In the genomic region with DNA sequence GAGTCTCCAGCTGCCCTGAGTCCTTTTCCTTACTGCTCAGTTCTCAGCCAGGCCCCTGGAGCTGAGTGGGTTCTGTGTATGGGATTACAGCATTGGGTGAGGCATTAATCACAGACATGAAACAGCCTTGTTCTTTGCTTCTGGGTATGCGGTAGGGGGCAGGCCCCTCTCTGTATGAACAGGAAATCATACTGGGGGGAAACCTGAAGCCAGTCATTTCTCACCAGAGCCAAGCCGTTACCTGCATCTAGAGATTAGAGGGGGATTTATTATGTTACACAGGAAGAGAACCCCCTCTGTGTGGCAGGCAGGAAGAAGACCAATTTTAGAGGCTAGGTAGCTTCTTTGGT, we compare ENCODE assay signal across 12 mouse cellular contexts. TPM values are rescaled to one million over a fixed set of nuclear protein-coding genes. Genes with fewer than 3 reads are reported as not detected.
DNase-seq lines count a peak whose midpoint lies in the region; ATAC-seq lines count a peak whose summit lies in the region.
"Had no signal": no experiment of that assay in that cellular context is flagged by ENCODE, and none has a peak within 500 bp of the region (broad histone marks: within the 10 kb centered on the region; RNA-seq: fewer than 3 reads in every experiment).

No protein-coding gene starts in this region.

- H3K27ac ChIP-seq in forebrain, embryonic 13.5 days = no peak overlapping the region
- no peak overlapping the region for H3K27ac ChIP-seq in forebrain, embryonic 16.5 days (ENCODE audit: low read length)
- H3K27ac ChIP-seq in kidney, embryonic 15.5 days = peak overlapping the region; percentile 86
- no peak overlapping the region for H3K27ac ChIP-seq in intestine, embryonic 14.5 days (ENCODE audit: low read depth)
- H3K27ac ChIP-seq: liver, embryonic 14.5 days had no signal

- no peak overlapping the region for H3K4me3 ChIP-seq in forebrain, embryonic 13.5 days
- no peak overlapping the region for H3K4me3 ChIP-seq in forebrain, embryonic 16.5 days (replicated peaks; ENCODE audit: low read length)
- no peak overlapping the region; the same call in 1 of the 2 replicates for H3K4me3 ChIP-seq in kidney, embryonic 15.5 days (replicated peaks)
- no peak overlapping the region for H3K4me3 ChIP-seq in intestine, embryonic 14.5 days (ENCODE audit: low read depth, low read length)

- DNase-seq in kidney, postnatal 36 days = no peak
- peak; percentile 57 for DNase-seq in intestine, embryonic 14.5 days (ENCODE audit: low spot score)
- DNase-seq in neural tube, embryonic 10.5 days (ENCODE audit: extremely low spot score, low spot score) = peak; percentile 22
- DNase-seq in adrenal gland, adult 8-10 months = no peak
- no peak for DNase-seq in left cerebral cortex, postnatal 36 days (ENCODE audit: low spot score in 2 of 2)
- DNase-seq: right cerebral cortex, adult 18-20 months; thymus, adult 2 months had no signal

- ATAC-seq in forebrain, embryonic 13.5 days = no peak
- ATAC-seq in forebrain, embryonic 16.5 days = no peak
- no peak for ATAC-seq in kidney, embryonic 15.5 days (replicated peaks; ENCODE audit: low FRiP score)
- 0 out of 2 replicates have a peak, but pooled peaks have one; percentile 24 for ATAC-seq in intestine, embryonic 14.5 days (replicated peaks; ENCODE audit: low FRiP score, low TSS enrichment, low read depth)

- no peak overlapping the region for H3K9ac ChIP-seq in forebrain, embryonic 13.5 days
- H3K9ac ChIP-seq in forebrain, embryonic 16.5 days (replicated peaks; ENCODE audit: low read depth, low read length) = no peak overlapping the region
- no peak overlapping the region for H3K9ac ChIP-seq in kidney, embryonic 15.5 days
- H3K9ac ChIP-seq in intestine, embryonic 14.5 days (ENCODE audit: low read length) = no peak overlapping the region
- H3K9ac ChIP-seq: liver, embryonic 14.5 days had no signal

- no peaks in the 10 kb centered on the region for H3K36me3 ChIP-seq in forebrain, embryonic 13.5 days (ENCODE audit: poor library complexity, severe bottlenecking)
- no peaks in the 10 kb centered on the region for H3K36me3 ChIP-seq in forebrain, embryonic 16.5 days (ENCODE audit: control insufficient read depth, insufficient read depth)
- no peaks in the 10 kb centered on the region for H3K36me3 ChIP-seq in kidney, embryonic 15.5 days
- no peaks in the 10 kb centered on the region for H3K36me3 ChIP-seq in intestine, embryonic 14.5 days (ENCODE audit: control insufficient read depth, insufficient read depth, low read length)

- H3K27me3 ChIP-seq in forebrain, embryonic 13.5 days = peaks cover 91% of the 10 kb centered on the region
- H3K27me3 ChIP-seq in forebrain, embryonic 16.5 days (replicated peaks; ENCODE audit: control insufficient read depth, insufficient read depth, low read length) = peaks cover 43% of the 10 kb centered on the region
- H3K27me3 ChIP-seq in kidney, embryonic 15.5 days = no peaks in the 10 kb centered on the region
- no peaks in the 10 kb centered on the region for H3K27me3 ChIP-seq in intestine, embryonic 14.5 days (replicated peaks; ENCODE audit: control insufficient read depth, insufficient read depth, low read length)

- intact Hi-C loops in left cerebral cortex, postnatal 36 days (cut with DNase I) = no loop called here

- peak overlapping the region; percentile 48; the same call in 1 of the 2 replicates for H3K4me2 ChIP-seq in forebrain, embryonic 13.5 days
- no peak overlapping the region for H3K4me2 ChIP-seq in forebrain, embryonic 16.5 days (ENCODE audit: low read length)
- H3K4me2 ChIP-seq in kidney, embryonic 15.5 days = peak overlapping the region; percentile 46
- peak overlapping the region; percentile 41 for H3K4me2 ChIP-seq in intestine, embryonic 14.5 days (ENCODE audit: low read length)

- 34% methylated on average over 2 of the region's 2 CpGs for WGBS in forebrain, embryonic 13.5 days
- WGBS in forebrain, embryonic 16.5 days = 37% methylated on average over 2 of the region's 2 CpGs
- 11% methylated on average over 2 of the region's 2 CpGs for WGBS in kidney, embryonic 15.5 days
- 25% methylated on average over 2 of the region's 2 CpGs for WGBS in intestine, embryonic 14.5 days

- H3K4me1 ChIP-seq in forebrain, embryonic 13.5 days = peaks cover 21% of the 10 kb centered on the region
- peaks cover 15% of the 10 kb centered on the region for H3K4me1 ChIP-seq in forebrain, embryonic 16.5 days (replicated peaks; ENCODE audit: control insufficient read depth, insufficient read depth, low read length)
- peaks cover 46% of the 10 kb centered on the region for H3K4me1 ChIP-seq in kidney, embryonic 15.5 days
- peaks cover 33% of the 10 kb centered on the region for H3K4me1 ChIP-seq in intestine, embryonic 14.5 days (replicated peaks; ENCODE audit: control insufficient read depth, insufficient read depth, low read length)

- no peaks in the 10 kb centered on the region for H3K9me3 ChIP-seq in forebrain, embryonic 13.5 days (replicated peaks)
- H3K9me3 ChIP-seq in forebrain, embryonic 16.5 days (ENCODE audit: control insufficient read depth, low read length) = peaks cover 2% of the 10 kb centered on the region; the same call in 1 of the 2 replicates
- peaks cover 6% of the 10 kb centered on the region; the same call in 1 of the 2 replicates for H3K9me3 ChIP-seq in kidney, embryonic 15.5 days (replicated peaks)
- no peaks in the 10 kb centered on the region; the same call in 1 of the 2 replicates for H3K9me3 ChIP-seq in intestine, embryonic 14.5 days (ENCODE audit: control insufficient read depth, low read length)

RNA-seq across cellular contexts. Expression of gene Gm10320, which starts 43.1 kb away (rescaled TPM):
- polyA plus RNA-seq in forebrain, embryonic 13.5 days (2015; fragmentation: Nextera tagmentation; extraction: Ambion mirVana) = 0.81 and 2.6 TPM in 2 replicates
- polyA plus RNA-seq in forebrain, embryonic 16.5 days (2015; fragmentation: Nextera tagmentation; extraction: Ambion mirVana) = 0.60 and 1.3 TPM in 2 replicates
- 1.1 and 2.6 TPM in 2 replicates for polyA plus RNA-seq in kidney, embryonic 15.5 days (2015; fragmentation: Nextera tagmentation; extraction: Ambion mirVana)
- 1.3 and 1.4 TPM in 2 replicates for polyA plus RNA-seq in intestine, embryonic 14.5 days (2014; fragmentation: Nextera tagmentation; extraction: Ambion mirVana)
- under 1 TPM in 2 of 4 experiments, not detected in 2; 0.65 to 0.80 TPM for total RNA-seq in adrenal gland, adult 8-10 months (2022)
- total RNA-seq in left cerebral cortex, postnatal 36 days (2021) = not detected
- total RNA-seq: layer of hippocampus, postnatal 14 days had no signal

Comparison
In these comparisons a context has a peak if more than half of its experiments do, and no peak if none do; other contexts are left out.
1. DNase-seq: peak in intestine, embryonic 14.5 days (single experiment) and neural tube, embryonic 10.5 days (single experiment); none in kidney, postnatal 36 days (0 of 2), adrenal gland, adult 8-10 months (single experiment) and left cerebral cortex, postnatal 36 days (0 of 2).